Mouse (Mus musculus) heart, postnatal 0 days (tissue): ENCODE data around the gene Spata7.

Source experiments
- CTCF ChIP-seq: IDR thresholded peaks from 2 replicates; pipeline ENCODE4 v1.5.1; 2016; ENCODE audit warnings: antibody characterized with exemption, control low read depth, low read depth
- EP300 ChIP-seq: IDR thresholded peaks from 2 replicates; pipeline ENCODE4 v1.6.1; 2016; ENCODE audit warnings: antibody characterized with exemption, low read depth

GRCm38 (mm10) chr12:98701564-98701963, 73.6 kb downstream of the Spata7 start:
- TF ChIP-seq CTCF: no peak
- TF ChIP-seq EP300: no peak
